ENCODE assay signal across 9 mouse cellular contexts in genomic region chr8:107387861-107388260, GRCm38 (mm10). TPM values are rescaled to one million over a fixed set of nuclear protein-coding genes. Genes with fewer than 3 reads are reported as not detected.
DNase-seq lines count a peak whose midpoint lies in the region; ATAC-seq and TF ChIP-seq lines count a peak whose summit lies in the region.
"Had no signal": no experiment of that assay in that cellular context is flagged by ENCODE, and none has a peak within 500 bp of the region (broad histone marks: within the 10 kb centered on the region; RNA-seq: fewer than 3 reads in every experiment).

No protein-coding gene starts in this region.

- ATAC-seq in megakaryocyte, adult 5-6 weeks (ENCODE audit: poor library complexity, severe bottlenecking): peak; percentile 43; the same call in 1 of the 2 replicates

- 63% methylated on average over 5 of the region's 5 CpGs for WGBS in cerebellum, adult 2 months
- WGBS in lung, adult 2 months: 60% methylated on average over 5 of the region's 5 CpGs

- H3K27ac ChIP-seq in cerebellum, adult 2 months (ENCODE audit: insufficient read depth, low read length): no peak overlapping the region
- H3K27ac ChIP-seq: lung, embryonic 15.5 days had no signal

- no peaks in the 10 kb centered on the region; the same call in 1 of the 2 replicates for H3K27me3 ChIP-seq in cerebellum, adult 2 months (ENCODE audit: control insufficient read depth, insufficient read depth, low read length)
- H3K27me3 ChIP-seq: lung, embryonic 15.5 days had no signal

- TF ChIP-seq CTCF in cerebellum, adult 2 months (IDR thresholded peaks at IDR 0.05; ENCODE audit: borderline replicate concordance, insufficient read depth, low read depth, low read length): peak; percentile 44; the same call in 1 of the 2 replicates
- no peak for TF ChIP-seq CTCF in lung, adult 2 months (IDR thresholded peaks at IDR 0.05; ENCODE audit: insufficient read depth, low read length)

- no peak overlapping the region for H3K4me3 ChIP-seq in cerebellum, adult 2 months (replicated peaks; ENCODE audit: insufficient read depth, low read depth, low read length)
- no peak overlapping the region for H3K4me3 ChIP-seq in lung, adult 2 months (replicated peaks; ENCODE audit: extremely low read depth, low read depth, low read length)
- H3K4me3 ChIP-seq: lung, embryonic 15.5 days had no signal

- TF ChIP-seq POLR2A in cerebellum, adult 2 months (IDR thresholded peaks at IDR 0.05; ENCODE audit: borderline replicate concordance, insufficient read depth, low read length): no peak
- no peak for TF ChIP-seq POLR2A in lung, adult 2 months (IDR thresholded peaks at IDR 0.05; ENCODE audit: borderline replicate concordance, extremely low read depth, low read depth, low read length)

- peaks cover 5% of the 10 kb centered on the region; the same call in 1 of the 2 replicates for H3K4me1 ChIP-seq in cerebellum, adult 2 months (ENCODE audit: control insufficient read depth, insufficient read depth, low read length)
- no peaks in the 10 kb centered on the region for H3K4me1 ChIP-seq in lung, adult 2 months (ENCODE audit: control insufficient read depth, insufficient read depth, low read length)

- peak; percentile 50 to 57 for DNase-seq in cerebellum, adult 2 months
- no peak for DNase-seq in cerebellum, adult 9-11 months
- DNase-seq in lung, adult 18-20 months: peak; percentile 28 to 41
- DNase-seq in lung, adult 2 months: no peak
- DNase-seq in R1 (ENCODE audit: low read depth, low spot score): peak; percentile 79
- DNase-seq in fibroblast of lung, adult 2 months (ENCODE audit: low read depth): peak; percentile 41
- no peak for DNase-seq in neural tube, embryonic 10.5 days (ENCODE audit: extremely low spot score, low spot score)

RNA-seq across cellular contexts. Expression of gene Nqo1, which starts 15.1 kb away (rescaled TPM):
- polyA plus RNA-seq in cerebellum, adult 2 months (2012; rRNA removed): 7.9 and 10.3 TPM in 2 replicates
- polyA plus RNA-seq in lung, adult 2 months (2012; rRNA removed): 4.0 and 12.8 TPM in 2 replicates
- 1.6 and 2.0 TPM in 2 replicates for total RNA-seq in megakaryocyte, adult 5-6 weeks (2015)
- 1.7 and 2.4 TPM in 2 replicates for total RNA-seq in megakaryocyte, adult 5-6 weeks (2017)

RNA-seq across cellular contexts. Expression of gene Nob1, which starts 37.0 kb away (rescaled TPM):
- polyA plus RNA-seq in cerebellum, adult 2 months (2012; rRNA removed): 57.8 and 60.8 TPM in 2 replicates
- 18.5 and 21.3 TPM in 2 replicates for polyA plus RNA-seq in lung, adult 2 months (2012; rRNA removed)
- total RNA-seq in megakaryocyte, adult 5-6 weeks (2015): 16.1 and 16.2 TPM in 2 replicates
- total RNA-seq in megakaryocyte, adult 5-6 weeks (2017): 8.7 and 12.6 TPM in 2 replicates

RNA-seq across cellular contexts. Expression of gene Wwp2, which starts 48.3 kb away (rescaled TPM):
- polyA plus RNA-seq in cerebellum, adult 2 months (2012; rRNA removed): 32.4 and 33.9 TPM in 2 replicates
- 41.0 and 62.7 TPM in 2 replicates for polyA plus RNA-seq in lung, adult 2 months (2012; rRNA removed)
- 37.4 and 50.0 TPM in 2 replicates for total RNA-seq in megakaryocyte, adult 5-6 weeks (2015)
- 55.5 and 74.5 TPM in 2 replicates for total RNA-seq in megakaryocyte, adult 5-6 weeks (2017)

Comparison
In these comparisons a context has a peak if more than half of its experiments do, and no peak if none do; other contexts are left out.
1. DNase-seq: peak in cerebellum, adult 2 months (2 of 2), lung, adult 18-20 months (2 of 2), R1 (single experiment) and fibroblast of lung, adult 2 months (single experiment); none in cerebellum, adult 9-11 months (single experiment), lung, adult 2 months (single experiment) and neural tube, embryonic 10.5 days (single experiment).